Mouse (Mus musculus): ENCODE measurements around the gene Plcb2. TPM values are rescaled to one million over a fixed set of nuclear protein-coding genes. Genes with fewer than 3 reads are reported as not detected.
A peak's percentile ranks its signal among the peaks of the same experiment; 100 is the strongest.

Gene Plcb2
- polyA plus RNA-seq, 1 experiment from 2014 or later: 0.03 TPM

GRCm38 (mm10) chr2:118695677-118696232 is 32.5 kb downstream of the Plcb2 start:
- no peaks in the 10 kb centered on the region for H3K27me3 ChIP-seq
- DNase-seq (ENCODE audit: low read depth, low spot score) (no peak), ATAC-seq (no peak)
- ChIA-PET POLR2A (no interaction called here), CTCF (interaction anchor here (0.7 to 5.2 kb wide), 13 partner anchors 16 to 209 kb away, joined by 3 to 60 read pairs (median 6); no protein-coding TSS in a partner anchor)
- no peak for TF ChIP-seq CTCF (IDR thresholded peaks at IDR 0.05)
- in situ Hi-C loops (cut with MboI; ENCODE audit: low pct_unique_long_range_greater_than_20kb): no loop called here

GRCm38 (mm10) chr2:118693370-118693966 is 34.8 kb downstream of the Plcb2 start:
- no peaks in the 10 kb centered on the region for H3K27me3 ChIP-seq
- ChIA-PET POLR2A (no interaction called here), CTCF (interaction anchor here (0.9 to 5.2 kb wide), 6 partner anchors 11 to 54 kb away, joined by 3 to 60 read pairs (median 4); no protein-coding TSS in a partner anchor)
- in situ Hi-C loops (cut with MboI; ENCODE audit: low pct_unique_long_range_greater_than_20kb): loop anchor here (5.0 kb wide), 1 partner anchor 51 kb away; no protein-coding TSS in a partner anchor
- TF ChIP-seq CTCF (IDR thresholded peaks at IDR 0.05): no peak
- ATAC-seq (peak; percentile 44), DNase-seq (ENCODE audit: low read depth, low spot score) (no peak)

- no peaks in the 10 kb centered on the region for H3K27me3 ChIP-seq
- ChIA-PET CTCF (no interaction called here), POLR2A (no interaction called here)
- TF ChIP-seq CTCF (IDR thresholded peaks at IDR 0.05): no peak
- ATAC-seq (no peak), DNase-seq (ENCODE audit: low read depth, low spot score) (no peak)
- in situ Hi-C loops (cut with MboI; ENCODE audit: low pct_unique_long_range_greater_than_20kb): loop anchor here (5.0 kb wide), 1 partner anchor 48 kb away; no protein-coding TSS in a partner anchor
Observed at GRCm38 (mm10) chr2:118689875-118690274, 38.4 kb downstream of the Plcb2 start.

DNA sequence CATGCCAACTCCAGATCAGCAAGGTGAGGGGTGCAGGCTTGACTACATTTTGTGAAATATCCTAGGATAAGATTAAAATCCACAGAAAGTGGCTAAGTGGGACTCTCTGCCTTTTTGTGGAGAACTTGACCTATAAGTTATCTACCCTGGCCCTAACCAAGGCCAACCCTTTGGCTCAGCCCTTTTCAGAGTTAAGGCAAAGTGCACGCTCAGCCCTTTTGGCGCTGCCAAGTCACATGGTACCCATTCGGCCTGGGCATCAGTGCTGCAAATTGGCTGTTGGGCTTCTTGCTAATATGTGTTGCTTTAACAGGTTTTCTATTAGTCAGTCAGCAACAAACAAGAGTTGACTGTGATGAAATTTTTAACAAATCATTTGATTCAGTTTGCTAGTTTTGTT is 40.4 kb downstream of the Plcb2 start:
- ChIA-PET CTCF (interaction anchor here (1.4 kb wide), 1 partner anchor 50 kb away, joined by 3 read pairs; no protein-coding TSS in a partner anchor), POLR2A (no interaction called here)
- no peak for ATAC-seq
- TF ChIP-seq CTCF (IDR thresholded peaks at IDR 0.05): no peak
- in situ Hi-C loops (cut with MboI; ENCODE audit: low pct_unique_long_range_greater_than_20kb): no loop called here
- no peaks in the 10 kb centered on the region for H3K27me3 ChIP-seq
- DNase-seq (ENCODE audit: low read depth, low spot score): no peak

DNA sequence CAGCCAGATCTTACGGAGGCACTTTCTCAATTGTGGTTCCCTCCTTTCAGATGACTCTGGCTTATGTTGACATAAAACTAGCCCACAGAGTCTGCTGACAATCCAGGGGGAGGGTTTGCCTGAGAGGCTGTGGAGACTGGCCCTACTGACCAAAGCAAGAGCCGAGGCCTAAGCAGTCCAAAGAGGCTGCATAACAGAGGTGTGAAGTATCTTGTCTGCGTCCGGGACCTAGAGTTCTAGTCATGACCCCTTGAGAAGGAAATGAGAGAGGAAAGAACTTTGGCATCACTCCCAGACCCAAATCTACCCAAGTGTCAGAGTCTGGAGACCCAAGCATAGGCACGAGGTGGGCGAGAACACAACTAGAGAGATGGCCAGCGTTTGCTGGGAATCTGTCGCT is 41.5 kb downstream of the Plcb2 start:
- no peaks in the 10 kb centered on the region for H3K27me3 ChIP-seq
- in situ Hi-C loops (cut with MboI; ENCODE audit: low pct_unique_long_range_greater_than_20kb): no loop called here
- ATAC-seq (no peak), DNase-seq (ENCODE audit: low read depth, low spot score) (no peak)
- CTCF ChIA-PET: interaction anchor here (0.8 kb wide), 1 partner anchor 12 kb away, joined by 4 read pairs; no protein-coding TSS in a partner anchor
- TF ChIP-seq CTCF (IDR thresholded peaks at IDR 0.05): no peak
- POLR2A ChIA-PET: no interaction called here

DNA sequence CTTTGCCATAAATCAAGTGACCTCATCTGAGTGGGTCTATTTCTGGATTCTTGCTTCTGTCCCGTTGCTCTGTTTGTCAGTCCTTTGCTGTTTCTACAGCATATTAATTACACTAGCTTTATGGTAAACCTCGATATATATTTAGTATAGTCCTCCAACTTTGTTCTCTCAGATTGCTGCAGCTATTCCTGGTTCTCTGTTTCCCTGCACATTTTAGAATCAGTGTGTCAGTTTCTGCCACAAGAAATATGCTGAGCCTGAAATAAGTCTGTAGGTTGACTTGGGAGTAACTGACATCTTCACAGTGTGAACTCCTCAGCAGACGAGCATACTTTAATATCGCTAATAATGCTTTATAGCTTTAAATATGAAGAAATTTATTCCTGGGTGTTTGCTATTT is 43.1 kb downstream of the Plcb2 start:
- DNase-seq (ENCODE audit: low read depth, low spot score) (no peak), ATAC-seq (no peak)
- no peak for TF ChIP-seq CTCF (IDR thresholded peaks at IDR 0.05)
- ChIA-PET POLR2A (no interaction called here), CTCF (no interaction called here)
- in situ Hi-C loops (cut with MboI; ENCODE audit: low pct_unique_long_range_greater_than_20kb): no loop called here
- no peaks in the 10 kb centered on the region for H3K27me3 ChIP-seq

DNA sequence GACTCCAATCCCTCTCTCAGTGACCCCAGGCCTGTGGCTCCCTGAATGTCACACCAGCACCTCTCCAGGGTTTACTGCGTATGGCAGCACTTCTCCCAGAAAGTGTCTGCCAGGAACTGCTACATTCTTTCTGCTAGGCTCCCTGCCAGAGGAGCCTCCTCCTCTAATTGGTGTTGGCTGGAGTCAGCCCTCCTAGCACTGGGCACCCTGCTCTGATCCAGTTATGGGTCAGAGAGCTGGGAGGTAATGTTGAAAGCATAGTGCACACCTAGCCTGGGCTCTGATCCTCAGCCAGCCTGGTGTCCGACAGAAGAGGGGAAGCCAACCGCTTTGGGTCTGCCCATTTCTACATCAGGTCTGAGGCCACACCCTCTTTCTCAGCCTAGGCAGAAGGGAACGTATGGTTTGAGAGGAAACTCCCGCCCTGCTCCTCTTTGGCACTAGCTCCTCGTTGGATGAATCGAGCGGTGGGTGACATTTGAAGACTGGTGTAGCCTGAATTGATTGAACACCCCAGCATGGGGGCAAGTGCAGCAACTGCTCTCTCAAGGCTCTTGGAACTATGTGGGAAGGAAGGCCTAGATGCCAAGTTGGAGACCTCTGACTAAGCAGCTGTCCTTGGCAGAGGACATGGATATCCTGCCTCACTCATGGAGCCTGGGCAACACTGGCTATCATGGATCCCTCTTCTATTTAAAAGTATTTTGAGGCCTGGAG is 45.5 kb downstream of the Plcb2 start:
- POLR2A ChIA-PET: no interaction called here
- CTCF ChIA-PET: interaction anchor here (0.8 to 1.9 kb wide), 4 partner anchors 9 to 20 kb away, joined by 3 to 4 read pairs (median 4); partner anchors contain the start of gene Pak6
- ATAC-seq: no peak
- in situ Hi-C loops (cut with MboI; ENCODE audit: low pct_unique_long_range_greater_than_20kb): no loop called here
- TF ChIP-seq CTCF (IDR thresholded peaks at IDR 0.05): no peak
- no peak for DNase-seq (ENCODE audit: low read depth, low spot score)
- H3K27me3 ChIP-seq: no peaks in the 10 kb centered on the region

GRCm38 (mm10) chr2:118680926-118681325 is 47.3 kb downstream of the Plcb2 start:
- in situ Hi-C loops (cut with MboI; ENCODE audit: low pct_unique_long_range_greater_than_20kb): no loop called here
- no peak for TF ChIP-seq CTCF (IDR thresholded peaks at IDR 0.05)

DNA sequence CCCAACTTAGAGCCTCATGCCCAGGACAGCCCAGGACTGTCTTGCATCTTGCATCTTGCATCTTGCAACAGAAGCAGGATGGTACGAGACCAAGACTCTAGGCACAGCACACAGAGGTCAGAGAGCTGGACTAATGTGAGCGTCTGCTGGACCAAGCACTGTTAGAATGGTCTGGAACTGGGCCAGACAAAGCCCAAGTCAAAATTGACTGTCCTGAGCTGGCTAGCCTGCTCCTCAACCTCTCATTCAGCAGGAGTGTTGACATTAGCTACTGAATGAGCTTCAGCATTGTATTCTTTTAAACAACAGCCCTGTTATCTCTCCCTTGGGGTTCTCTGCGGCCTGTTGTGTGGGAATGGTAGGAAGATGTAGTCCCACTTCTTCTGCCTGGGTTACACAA is 48.7 kb downstream of the Plcb2 start:
- in situ Hi-C loops (cut with MboI; ENCODE audit: low pct_unique_long_range_greater_than_20kb): no loop called here
- ChIA-PET POLR2A (no interaction called here), CTCF (interaction anchor here (1.7 to 2.1 kb wide), 2 partner anchors 10 to 16 kb away, joined by 4 to 7 read pairs; no protein-coding TSS in a partner anchor)
- no peaks in the 10 kb centered on the region for H3K27me3 ChIP-seq
- DNase-seq (ENCODE audit: low read depth, low spot score) (no peak), ATAC-seq (no peak)
- no peak for TF ChIP-seq CTCF (IDR thresholded peaks at IDR 0.05)

More at GRCm38 (mm10) chr2:118680926-118681325, 47.3 kb downstream of the Plcb2 start:
- ChIA-PET POLR2A (interaction anchor here (1.3 kb wide), 1 partner anchor 12 kb away, joined by 3 read pairs; no protein-coding TSS in a partner anchor), CTCF (interaction anchor here (1.7 to 2.1 kb wide), 2 partner anchors 11 to 15 kb away, joined by 4 to 7 read pairs; no protein-coding TSS in a partner anchor)
- H3K27me3 ChIP-seq: no peaks in the 10 kb centered on the region
- no peak for ATAC-seq
- DNase-seq (ENCODE audit: low read depth, low spot score): no peak

DNA sequence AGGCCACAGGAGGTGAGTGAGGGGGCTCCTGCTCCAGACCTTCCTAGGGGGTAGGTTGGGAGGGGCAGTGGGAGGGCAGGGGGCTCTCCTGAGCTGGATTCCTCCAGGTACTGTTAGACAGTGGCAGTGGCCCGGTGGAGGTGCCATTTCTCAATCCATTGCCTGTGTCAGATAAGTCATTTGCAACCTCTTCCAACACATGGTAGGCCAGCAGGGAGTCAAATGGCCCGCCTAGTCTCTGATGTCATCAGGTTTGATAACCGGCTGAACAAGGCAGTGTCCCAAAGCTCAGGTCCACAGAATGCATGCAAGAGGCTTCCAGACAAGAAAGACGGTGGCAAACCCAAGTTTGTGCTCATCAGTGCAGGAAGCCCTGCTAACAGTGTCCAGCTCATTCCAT is 50.4 kb downstream of the Plcb2 start:
- no peak for DNase-seq (ENCODE audit: low read depth, low spot score)
- in situ Hi-C loops (cut with MboI; ENCODE audit: low pct_unique_long_range_greater_than_20kb): no loop called here
- CTCF ChIA-PET: interaction anchor here (1.8 kb wide), 1 partner anchor 53 kb away, joined by 3 read pairs; no protein-coding TSS in a partner anchor
- TF ChIP-seq CTCF (IDR thresholded peaks at IDR 0.05): no peak
- H3K27me3 ChIP-seq: no peaks in the 10 kb centered on the region
- POLR2A ChIA-PET: no interaction called here
- ATAC-seq: no peak
